Mouse (Mus musculus) embryonic fibroblast, embryonic 13.5 days (primary cell): Measurements from ENCODE around the gene Eif4e3.

Experiments
- CTCF ChIP-seq: IDR thresholded peaks from 2 replicates; pipeline ENCODE4 v1.5.1; 2011; ENCODE audit warnings: mild to moderate bottlenecking, control low read depth, low read length, moderate library complexity, borderline replicate concordance; ENCODE audit not compliant: insufficient read depth
- POLR2A ChIP-seq: IDR thresholded peaks from 2 replicates; pipeline ENCODE4 v1.6.1; 2011; ENCODE audit warnings: low read depth, mild to moderate bottlenecking, control low read depth, low read length, moderate library complexity

GRCm38 (mm10) chr6:99688513-99688912 is 21.9 kb upstream of the Eif4e3 start:
- TF ChIP-seq CTCF: no peak
- TF ChIP-seq POLR2A: no peak
